Mouse (Mus musculus): Measurements from ENCODE around the gene Pam.

DNA sequence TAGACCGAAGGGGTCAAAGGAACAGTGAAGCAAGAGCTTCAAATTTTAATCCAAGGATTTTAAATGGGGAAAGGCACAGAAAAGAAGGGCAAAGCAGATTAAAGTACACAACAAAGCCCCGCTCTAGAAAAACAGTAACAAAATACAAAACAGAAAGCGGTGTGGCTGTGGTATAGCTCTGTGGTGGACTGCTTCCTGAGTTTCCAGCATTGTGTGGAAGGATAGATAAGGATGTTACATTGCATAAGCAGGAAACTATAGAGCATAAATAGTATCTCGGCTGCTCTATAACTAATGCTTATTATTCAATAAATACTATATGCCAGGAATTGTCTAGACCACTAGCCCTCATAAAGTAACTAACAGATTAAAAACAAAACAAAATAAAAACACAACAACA is 67.5 kb downstream of the Pam start:
- TF ChIP-seq CTCF (IDR thresholded peaks at IDR 0.05; ENCODE audit: control insufficient read depth, insufficient read depth, low read length): no peak
- TF ChIP-seq POLR2A (IDR thresholded peaks at IDR 0.05; ENCODE audit: borderline replicate concordance, control insufficient read depth, low read depth, low read length): no peak
